Mouse (Mus musculus) adrenal gland, postnatal 14 days (tissue): ENCODE measurements around the gene Bfsp1. TPM values are rescaled to one million over a fixed set of nuclear protein-coding genes. Genes with fewer than 3 reads are reported as not detected.
A peak's percentile ranks its signal among the peaks of the same experiment; 100 is the strongest.

Source experiments
- DNase-seq: peaks from one replicate; pipeline ENCODE4 v3.0.0; 2021; ENCODE audit warnings: mixed read lengths
- total RNA-seq: library from RNA; stranded (reverse); gene quantifications from 2 replicates; pipeline ENCODE4 v1.2.3, GENCODE M21; 2021

Bfsp1 gene
- total RNA-seq, 1 experiment from 2014 or later = 0.74 TPM

DNA sequence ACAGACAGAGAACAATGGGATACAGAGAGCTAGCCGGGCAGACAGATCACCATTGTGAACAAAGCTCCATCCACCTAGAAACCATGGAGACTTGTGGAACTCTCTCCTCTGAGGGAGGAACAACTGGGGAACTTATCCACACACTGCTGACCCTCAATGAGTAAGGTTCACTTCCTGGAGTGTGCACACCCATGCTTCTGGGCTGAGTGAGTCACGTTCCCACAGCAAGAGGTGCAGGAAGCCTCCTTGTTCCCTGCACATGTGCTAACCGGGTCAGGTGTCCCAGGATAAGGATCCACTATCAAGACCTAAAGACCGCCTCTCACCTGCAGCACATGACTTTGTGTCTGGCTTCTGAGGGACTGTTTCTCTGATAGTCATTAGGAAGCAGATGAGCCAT, 9.5 kb downstream of the Bfsp1 start:
- DNase-seq = no peak

DNA sequence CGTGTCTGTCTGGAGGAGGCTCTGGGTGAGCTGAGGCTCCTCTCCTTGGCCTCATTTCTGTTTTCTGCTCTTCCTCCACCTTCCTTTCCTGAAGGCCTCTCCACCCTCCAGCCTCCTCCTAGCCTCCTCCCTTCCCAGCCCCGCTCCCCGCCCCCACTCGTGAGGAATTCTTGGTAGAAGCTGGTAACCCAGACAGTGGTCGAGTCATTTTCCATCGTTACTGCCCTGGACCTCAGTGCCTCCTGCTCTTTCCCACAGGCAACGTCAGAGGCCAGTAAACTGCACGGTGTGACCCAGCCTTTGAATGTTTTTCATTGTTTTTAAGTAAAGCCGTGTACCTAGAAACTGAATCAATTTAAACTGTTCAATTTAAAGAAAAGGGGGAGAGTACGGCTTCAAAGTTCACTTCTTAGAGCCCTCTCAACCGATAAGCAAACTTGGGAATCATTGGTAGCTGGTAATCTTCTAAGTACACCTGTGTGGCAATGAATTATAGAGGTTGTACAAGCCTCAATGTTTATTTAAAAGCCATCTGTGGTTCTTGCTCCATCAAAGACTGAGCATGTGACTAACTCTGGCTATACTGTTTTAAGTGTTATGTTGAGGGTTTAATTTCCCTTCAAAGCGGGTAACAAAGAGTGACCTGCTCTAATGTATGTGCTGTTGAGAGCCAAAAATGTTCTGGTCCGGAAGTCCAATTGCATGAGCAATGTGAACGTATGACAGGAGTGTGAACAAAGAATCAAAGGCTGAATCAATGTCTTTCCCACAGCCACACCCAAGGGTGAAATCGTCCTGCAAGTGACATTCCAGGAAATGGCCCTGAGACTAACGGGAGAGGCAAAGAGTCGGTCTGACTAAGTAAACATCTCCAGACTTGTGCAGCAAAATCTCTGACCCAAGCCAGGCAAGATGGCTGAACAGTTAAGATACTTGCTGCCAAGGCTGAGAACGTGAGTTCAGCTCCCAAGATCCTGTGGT, 10.4 kb downstream of the Bfsp1 start:
- no peak for DNase-seq

DNA sequence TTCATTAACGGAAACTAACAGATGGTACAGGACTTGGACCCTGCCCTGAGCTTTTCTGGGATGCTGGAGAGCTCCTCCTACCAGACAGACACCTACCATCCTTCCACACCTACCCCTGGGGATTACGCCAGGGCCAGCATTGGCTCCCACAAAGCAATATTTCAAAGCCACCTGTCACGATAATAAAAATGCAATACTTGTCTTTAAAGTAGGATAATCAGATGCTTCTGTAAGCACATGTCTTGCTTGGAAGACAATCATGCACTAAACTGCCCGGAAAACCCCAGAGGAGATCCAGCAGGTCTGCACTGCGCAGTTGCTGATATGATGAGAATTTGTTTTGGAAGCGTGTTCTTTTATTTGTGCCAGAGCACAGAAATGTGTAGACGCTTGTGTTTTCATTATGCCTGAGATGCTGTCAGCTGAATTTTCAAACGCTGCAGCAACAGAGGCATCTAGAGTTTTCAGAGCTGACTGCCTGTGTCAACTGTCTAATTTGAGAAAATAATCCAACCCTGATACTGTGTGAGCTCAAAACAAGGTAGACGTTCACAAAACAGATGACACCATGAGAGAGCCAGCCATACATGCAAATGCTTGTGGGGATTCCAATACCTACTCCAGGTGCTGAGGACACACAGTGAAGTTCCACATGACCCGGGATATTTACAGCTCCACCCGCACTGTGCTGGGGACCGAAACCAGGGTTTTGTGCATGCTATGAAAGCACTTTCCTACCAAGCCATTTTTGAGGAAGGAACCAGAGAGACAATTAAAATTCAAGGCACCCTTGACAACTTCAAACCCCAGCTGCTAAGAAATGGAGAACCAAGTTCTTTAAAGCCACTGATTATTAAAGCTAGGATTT, 11.4 kb downstream of the Bfsp1 start:
- no peak for DNase-seq

DNA sequence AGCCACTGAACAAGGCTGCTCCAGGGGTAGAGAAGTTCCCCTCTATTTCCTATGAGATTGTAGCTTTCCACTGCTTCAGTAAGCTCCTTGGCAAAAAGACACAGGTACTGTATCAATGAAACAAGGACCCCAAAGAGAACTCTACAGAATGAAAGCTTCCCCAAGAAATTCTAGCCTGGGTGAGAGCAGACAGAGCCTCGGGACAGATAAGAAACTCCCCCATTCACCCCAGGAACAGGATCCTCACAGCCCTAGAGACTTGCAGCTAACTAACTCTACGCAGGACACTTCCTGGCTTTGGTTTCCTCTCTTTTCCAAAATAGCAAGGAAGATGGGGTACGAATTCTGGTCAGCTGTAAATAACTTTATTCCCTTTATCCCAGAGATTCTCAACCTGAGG, 15.7 kb downstream of the Bfsp1 start:
- DNase-seq = no peak

DNA sequence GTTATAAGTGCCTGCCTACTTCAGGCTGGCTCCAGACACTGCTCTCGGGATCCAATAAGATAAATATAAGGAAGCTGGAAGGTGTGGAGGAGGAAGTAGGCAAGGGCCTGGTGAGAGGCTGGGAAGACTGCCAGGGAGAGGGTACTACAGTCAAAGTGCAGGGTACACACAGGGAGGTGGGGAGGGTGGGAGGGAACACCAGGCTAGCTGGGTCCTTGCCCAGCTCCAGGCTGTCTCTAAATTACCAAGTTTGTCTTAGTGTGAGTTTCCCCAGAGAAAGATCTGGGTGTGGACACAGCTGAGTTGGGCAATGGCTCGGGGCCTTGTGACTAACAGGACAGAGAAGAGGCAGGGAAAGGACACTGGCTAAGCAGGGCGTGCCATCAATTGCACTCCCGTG, 16.2 kb downstream of the Bfsp1 start:
- peak; percentile 78 for DNase-seq

DNA sequence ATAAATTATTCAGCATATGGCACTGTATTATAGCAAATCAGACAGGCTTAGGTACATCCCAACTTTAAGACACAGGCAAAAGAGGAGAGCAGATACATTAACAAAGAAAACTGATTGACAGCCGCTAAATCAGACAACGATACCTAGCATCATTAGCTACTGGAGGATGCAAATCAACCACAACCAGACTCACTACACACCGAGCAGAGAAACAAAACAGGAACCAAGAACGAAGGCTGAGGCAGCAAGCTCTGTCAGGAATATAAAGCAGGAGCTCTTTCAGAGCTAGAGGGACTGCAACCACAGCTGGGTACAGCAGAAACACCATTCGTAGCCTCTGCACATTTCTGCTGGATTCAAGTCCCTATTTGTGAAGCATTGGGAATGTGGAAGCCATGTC, 18.2 kb downstream of the Bfsp1 start:
- no peak for DNase-seq

DNA sequence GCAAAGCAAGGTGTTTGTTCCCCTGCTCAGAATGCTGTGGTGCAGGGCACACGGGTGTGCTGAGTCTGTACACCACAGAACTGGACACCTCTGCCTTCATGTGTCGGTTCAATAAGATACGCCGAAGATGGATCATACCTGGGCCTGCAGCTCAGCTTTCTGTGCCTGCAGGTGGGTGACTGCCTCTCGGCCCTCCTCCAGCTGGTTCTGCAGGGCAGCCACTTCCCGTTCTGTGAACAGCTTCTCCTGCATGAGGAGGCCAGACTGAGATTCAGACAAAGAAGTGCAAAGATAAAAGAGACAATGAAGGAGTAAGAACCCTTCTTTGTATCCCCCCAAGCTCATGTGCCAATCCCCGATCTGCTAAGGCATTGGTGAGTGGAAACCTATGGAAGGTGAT, 21.4 kb downstream of the Bfsp1 start:
- DNase-seq = no peak

DNA sequence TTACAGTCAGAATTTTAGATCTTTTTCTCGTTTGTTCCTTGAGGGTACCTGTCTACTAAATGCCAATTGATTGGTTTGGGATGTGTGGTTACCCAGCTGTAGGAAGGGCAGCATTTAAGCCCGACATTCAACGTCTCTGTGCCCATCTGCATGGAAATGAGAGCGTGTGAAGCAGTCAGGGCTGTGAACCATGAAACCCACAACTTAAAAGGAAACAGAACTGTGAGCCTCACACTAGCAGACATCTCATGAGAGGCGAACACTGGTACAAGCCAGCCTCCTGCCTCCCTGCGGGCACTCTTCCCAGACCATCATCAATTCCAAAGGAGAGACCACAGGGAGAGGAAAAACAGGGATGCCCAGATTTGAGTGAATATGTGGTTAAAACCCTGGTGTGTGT, 22.1 kb downstream of the Bfsp1 start:
- no peak for DNase-seq

DNA sequence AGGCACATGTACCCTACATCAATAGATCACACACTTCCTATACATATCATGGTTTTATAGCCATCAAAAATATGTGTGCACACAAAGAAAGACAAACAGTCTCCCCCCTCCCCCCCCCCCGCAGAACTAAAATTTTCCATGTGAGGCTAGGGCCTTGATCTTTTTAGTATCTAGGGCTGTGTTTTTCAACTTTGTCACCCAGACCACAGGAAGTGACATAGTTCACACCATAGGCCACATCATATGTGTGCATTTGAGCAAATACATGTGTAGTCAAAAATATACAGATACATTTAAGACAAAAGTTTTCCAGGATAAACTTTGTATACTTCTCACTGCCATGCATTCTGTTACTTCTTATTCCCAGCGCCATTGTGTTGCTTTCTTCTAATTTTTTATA, 23.5 kb downstream of the Bfsp1 start:
- no peak for DNase-seq

DNA sequence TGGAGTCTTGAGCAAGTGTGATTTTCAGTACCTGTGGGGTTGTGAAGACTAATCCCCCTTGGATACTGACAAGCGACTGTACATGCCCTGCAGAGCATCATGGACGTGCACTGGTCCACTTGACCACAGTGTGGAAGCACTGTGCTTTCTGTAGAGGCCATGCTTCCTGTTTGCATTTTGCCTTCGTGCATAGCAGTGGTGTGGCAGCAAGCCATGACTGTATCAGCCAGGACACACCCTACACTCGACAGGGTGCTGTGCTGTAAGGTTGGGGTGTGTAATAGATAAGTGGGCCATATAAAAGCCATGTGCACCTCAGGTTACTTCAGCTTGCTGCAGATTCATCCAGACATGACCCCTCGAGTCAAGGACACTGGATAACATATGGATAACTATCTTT, 24.3 kb downstream of the Bfsp1 start:
- DNase-seq = peak; percentile 21

DNA sequence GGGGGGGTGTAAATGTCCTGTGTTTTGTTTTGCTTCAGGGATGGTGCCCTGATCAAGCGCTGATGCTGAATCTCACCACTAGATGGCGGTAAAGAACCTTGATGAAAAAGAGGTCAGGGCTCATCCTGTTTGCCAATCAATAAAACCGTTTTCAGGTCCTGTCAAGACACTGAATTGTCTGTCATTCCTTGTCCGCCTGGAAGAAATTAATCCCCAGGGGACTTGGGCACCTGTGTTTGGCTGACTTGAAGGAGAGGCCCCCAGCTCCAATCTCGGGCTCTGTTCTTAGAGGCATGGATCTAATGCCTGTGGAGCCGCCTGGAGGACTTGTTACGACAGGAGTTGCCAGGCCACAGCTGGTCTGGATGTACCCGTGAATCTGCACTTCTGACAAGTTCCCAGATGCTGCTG, 25.7 kb downstream of the Bfsp1 start:
- DNase-seq = peak; percentile 79

DNA sequence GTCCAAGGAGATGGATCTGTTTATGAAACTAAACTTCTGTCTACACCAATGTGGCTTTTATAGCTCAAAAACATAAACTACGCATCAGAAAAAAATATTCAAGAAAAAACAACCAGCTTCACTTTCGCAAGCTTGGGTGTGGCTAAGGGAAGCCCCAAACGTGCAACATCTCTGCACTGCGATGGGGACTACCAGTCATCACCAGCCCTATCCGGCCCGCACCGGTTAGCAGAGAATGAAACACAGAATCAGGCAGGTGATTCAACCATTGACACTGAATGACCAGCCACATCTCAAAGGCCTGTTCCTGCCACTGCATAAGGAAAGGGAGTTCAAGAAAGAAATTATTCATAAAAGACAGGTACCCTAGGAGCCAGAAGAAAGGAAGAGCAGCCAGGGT, 27.2 kb downstream of the Bfsp1 start:
- no peak for DNase-seq

DNA sequence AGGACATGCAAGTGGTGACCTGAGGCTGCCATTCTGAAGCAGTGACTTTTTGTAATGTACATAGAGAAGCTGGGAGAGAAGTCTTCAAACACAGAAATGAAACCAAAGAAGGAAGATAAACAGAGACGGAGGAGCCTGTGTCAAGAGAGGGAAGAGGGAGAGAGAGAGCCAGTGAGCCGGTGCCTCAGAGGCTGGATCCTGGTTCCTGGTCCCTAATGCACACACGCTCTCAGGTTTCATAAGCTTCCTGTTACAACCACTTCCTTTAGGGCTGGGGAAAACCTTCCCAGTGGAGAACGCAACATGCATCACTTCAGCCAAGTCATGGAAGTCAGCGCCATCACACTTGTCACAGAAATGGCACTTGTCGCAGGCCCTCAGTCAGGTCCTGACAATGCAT, 28.9 kb downstream of the Bfsp1 start:
- DNase-seq = no peak

DNA sequence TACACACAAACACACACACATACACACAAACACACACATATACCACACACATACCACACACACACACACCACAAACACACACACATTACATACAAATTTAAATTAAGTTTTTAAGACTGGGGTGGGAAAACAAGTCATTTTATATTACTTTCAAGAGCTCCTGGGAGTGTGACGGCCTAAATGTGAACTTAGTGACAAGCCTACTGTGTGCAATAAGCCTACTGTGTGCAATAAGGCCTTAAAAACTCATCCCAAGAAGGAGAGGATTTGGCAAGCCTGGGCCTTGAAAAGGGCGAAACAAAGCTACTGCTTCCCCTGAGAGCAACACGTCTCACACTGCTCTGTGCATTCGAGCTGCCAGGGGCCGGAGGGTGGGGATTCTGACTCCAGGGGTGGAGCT, 30.3 kb downstream of the Bfsp1 start:
- DNase-seq = peak; percentile 18

DNA sequence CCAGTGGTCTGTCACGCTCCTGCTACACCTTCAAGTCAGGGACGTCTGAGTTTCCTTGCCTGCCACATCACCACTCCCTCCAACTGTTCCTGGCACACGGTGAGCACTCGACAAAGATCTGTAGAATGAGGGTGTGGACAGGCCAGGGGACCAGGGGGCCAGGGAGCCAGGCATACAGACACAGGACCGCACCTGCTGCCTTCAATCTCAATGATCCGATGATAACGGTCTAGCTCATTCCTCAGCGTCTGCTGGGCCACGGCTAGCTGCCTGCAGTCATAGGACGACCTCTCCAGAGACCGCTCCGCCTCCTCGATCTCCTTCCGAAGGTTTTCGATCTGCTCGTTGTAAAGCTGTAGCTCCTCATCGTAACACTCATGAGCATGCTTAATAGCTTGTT, 31.3 kb downstream of the Bfsp1 start:
- no peak for DNase-seq

DNA sequence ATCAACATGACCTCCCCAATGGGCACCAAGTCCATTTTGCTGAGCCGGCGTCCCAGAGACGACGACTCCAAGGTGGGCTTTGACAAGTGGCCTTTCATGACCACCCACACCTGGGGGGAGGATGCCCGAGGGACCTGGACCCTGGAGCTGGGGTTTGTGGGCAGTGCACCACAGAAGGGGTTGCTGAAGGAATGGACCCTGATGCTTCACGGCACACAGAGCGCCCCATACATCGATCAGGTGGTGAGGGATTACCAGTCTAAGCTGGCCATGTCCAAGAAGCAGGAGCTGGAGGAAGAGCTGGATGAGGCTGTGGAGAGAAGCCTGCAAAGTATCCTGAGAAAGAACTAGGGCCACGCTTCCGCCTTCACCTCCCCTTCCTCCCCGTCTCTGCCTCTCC, 49.5 kb downstream of the Bfsp1 start:
- DNase-seq = no peak

DNA sequence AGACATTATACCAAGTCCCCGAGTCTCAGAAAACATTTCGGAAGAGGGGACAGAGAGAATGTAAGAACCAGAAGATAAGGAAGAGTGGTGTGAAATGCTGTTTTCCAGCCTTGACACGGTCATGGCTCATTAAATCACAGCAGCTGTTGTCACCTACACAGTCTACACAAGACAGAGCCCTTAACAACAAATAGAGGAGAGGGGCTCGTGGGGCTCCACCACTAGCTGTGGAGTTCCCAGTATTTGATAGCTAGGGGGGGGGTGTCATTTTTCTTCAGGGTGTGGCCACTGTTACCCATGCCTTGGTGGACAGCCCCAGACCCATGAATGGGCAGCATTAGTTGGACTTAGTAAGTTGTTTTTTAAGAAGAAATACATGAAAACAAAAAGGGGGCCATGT, 50.7 kb downstream of the Bfsp1 start:
- DNase-seq = no peak

DNA sequence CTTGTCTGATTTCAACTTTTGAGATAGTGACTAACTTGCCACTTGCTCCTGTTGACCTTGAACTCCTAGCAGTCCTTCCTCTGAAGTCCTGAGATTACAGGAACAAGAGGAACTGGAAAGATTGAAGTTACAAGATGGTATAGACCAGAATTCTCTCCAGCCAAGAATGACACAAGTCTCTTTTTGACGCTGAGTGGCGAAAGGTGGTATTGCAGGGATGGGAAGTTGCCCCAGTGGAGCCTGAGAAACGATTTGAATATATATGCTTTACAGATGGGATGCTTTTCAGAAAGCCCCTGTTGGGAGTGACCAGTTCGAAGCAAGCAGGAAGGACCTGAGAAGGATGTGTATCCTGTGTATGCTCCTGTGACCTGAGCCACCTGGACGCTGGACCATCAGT, 54.2 kb downstream of the Bfsp1 start:
- peak; percentile 14 for DNase-seq

DNA sequence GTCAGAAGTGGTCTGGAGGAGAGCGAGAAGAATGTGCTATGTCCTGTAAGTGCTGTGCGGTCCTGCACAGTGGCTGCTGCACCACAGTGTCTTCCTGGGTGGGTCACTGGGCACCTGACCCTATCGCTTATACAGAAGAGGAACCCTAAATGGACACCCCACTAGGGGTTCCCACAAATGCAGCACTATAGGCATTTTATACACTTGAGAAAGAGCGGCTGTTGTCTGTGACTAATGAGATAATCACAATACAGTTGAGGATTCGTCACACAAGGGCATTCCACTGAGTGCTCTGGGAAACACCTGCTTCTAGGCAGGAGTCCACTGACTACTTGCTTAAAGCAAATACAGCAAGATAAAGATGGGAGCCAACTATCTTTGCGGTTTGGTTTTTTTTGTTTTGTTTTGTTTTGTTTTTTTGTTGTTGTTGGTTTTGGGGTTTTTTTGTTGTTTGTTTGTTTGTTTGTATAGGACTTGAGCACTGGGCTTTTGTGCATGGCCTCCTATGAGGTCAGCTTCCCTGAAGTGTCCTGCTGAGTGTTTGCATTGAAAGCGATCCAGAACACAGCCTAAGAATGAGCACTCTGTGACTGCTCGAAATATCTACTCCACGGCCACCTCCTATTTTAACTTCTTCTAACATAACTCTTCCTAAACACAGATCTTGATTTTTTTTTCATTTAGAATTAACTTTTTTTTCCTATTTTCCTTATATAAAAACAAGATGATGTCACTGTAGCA, 55.9 kb downstream of the Bfsp1 start:
- DNase-seq = no peak

DNA sequence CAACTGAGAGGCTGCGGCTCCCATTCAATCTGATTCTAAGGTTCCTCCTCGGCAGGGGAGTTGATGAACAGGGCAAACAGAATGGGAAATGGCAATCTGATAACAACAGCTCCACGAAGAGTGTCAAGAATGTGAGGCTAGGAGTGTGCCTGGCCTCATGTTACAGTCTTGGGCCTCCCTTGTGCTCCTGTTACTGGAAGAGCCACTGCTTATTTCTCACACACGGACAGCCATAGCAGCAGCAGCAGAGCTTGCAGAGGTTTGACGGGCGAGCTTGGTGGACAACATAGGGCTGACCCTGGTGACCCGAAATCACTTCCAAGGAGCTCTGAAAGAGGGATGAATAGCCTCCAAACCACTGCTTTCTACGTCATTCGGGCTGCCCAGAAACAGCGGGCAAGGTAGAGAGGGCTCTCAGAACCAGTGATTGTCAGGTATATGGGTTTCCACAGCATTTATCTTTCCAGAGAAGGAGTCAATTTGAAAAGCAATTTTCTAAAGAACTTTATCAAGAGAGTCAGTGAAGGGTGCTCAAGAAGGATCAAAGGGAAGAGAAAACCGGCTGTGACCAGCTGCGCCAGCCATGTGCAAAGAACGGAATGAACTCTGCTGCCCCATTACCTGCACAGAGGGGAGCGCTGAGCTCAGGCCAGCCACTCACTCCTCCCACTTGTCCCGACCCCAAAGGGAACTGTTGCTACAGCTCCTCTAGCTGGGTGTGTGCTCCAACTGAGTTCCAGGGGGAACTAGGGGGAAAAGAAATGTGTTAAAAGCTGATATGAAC, 56.6 kb downstream of the Bfsp1 start:
- DNase-seq = no peak

DNA sequence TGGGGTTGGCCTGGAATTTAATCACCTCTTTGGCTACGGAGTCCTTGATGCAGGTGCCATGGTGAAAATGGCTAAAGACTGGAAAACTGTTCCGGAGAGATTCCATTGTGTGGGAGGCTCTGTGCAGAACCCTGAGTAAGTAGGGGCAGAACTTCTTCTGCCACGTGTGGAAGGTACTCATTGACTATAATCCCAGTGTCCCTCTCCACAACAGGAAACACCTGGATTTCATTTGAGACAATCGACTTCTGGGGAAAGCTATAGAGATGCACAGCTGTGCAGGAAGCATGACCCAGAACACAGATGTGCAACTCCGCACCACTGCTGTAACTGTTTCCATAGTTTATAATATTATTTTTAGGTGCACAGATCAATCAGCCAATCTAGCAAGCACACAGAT, 61.9 kb downstream of the Bfsp1 start:
- DNase-seq = no peak
